Mouse (Mus musculus) C2C12 (cell line): Measurements from ENCODE around the gene Gfra1. TPM values are rescaled to one million over a fixed set of nuclear protein-coding genes. Genes with fewer than 3 reads are reported as not detected.

Source experiments
- H3K27me3 ChIP-seq: one replicate; pipeline ENCODE4 v1.6.1; 2011; ENCODE audit not compliant: control insufficient read depth, insufficient read depth, insufficient read length
- H3K36me3 ChIP-seq: one replicate; pipeline ENCODE4 v1.6.1; 2011; ENCODE audit not compliant: control insufficient read depth, insufficient read depth
- H3K4me3 ChIP-seq: one replicate; pipeline ENCODE4 v1.5.1; 2011; ENCODE audit warnings: mild to moderate bottlenecking, control low read depth; ENCODE audit not compliant: poor library complexity, insufficient read depth, severe bottlenecking
- H3K79me2 ChIP-seq: one replicate; pipeline ENCODE4 v1.6.1; 2011; ENCODE audit not compliant: control insufficient read depth, insufficient read depth
- H3K79me3 ChIP-seq: one replicate; pipeline ENCODE4 v1.6.1; 2011; ENCODE audit warnings: low read depth, control low read depth
- H3ac ChIP-seq: one replicate; pipeline ENCODE3; 2011; ENCODE audit warnings: low read depth; ENCODE audit not compliant: control insufficient read depth, insufficient read length
- CEBPB ChIP-seq: IDR thresholded peaks from one replicate; pipeline ENCODE4 v1.6.1; 2011; ENCODE audit warnings: low read depth, mild to moderate bottlenecking, control low read depth, moderate library complexity
- CTCF ChIP-seq: IDR thresholded peaks from one replicate; pipeline ENCODE4 v1.5.1; 2011; ENCODE audit not compliant: control insufficient read depth, insufficient read depth, insufficient read length
- FOSL1 ChIP-seq: IDR thresholded peaks from one replicate; pipeline ENCODE4 v1.8.0; 2011; ENCODE audit warnings: mild to moderate bottlenecking, low read length; ENCODE audit not compliant: poor library complexity, insufficient read depth, severe bottlenecking
- MAX ChIP-seq: IDR thresholded peaks from one replicate; pipeline ENCODE4 v1.6.1; 2011; ENCODE audit warnings: mild to moderate bottlenecking, control low read depth
- MYOD1 ChIP-seq: IDR thresholded peaks from one replicate; pipeline ENCODE4 v1.6.1; 2011; ENCODE audit warnings: low read depth; ENCODE audit not compliant: control insufficient read depth, insufficient read length
- MYOG ChIP-seq: IDR thresholded peaks from one replicate; pipeline ENCODE4 v1.6.1; 2011; ENCODE audit not compliant: control insufficient read depth, insufficient read length; ENCODE audit errors: extremely low read depth
- USF1 ChIP-seq: IDR thresholded peaks from one replicate; pipeline ENCODE4 v1.6.1; 2011; ENCODE audit warnings: low read depth, mild to moderate bottlenecking, control low read depth, moderate library complexity
- polyA plus RNA-seq: library from polyadenylated mRNA; unstranded; fragments of >200 nt; fragmentation: generic; extraction: Trizol; gene quantifications from one replicate; pipeline ENCODE4 v1.2.1, GENCODE M21; 2012; ENCODE audit warnings: missing spikeins

Gene Gfra1
- polyA plus RNA-seq, 1 experiment = 16.8 TPM

- TF ChIP-seq USF1 (peak; percentile 71), MAX (no peak)
- no peaks in the 10 kb centered on the region for H3K36me3 ChIP-seq
- H3K79me2 ChIP-seq = no peaks in the 10 kb centered on the region
- no peak overlapping the region for H3K4me3 ChIP-seq
- no peak overlapping the region for H3ac ChIP-seq
- H3K79me3 ChIP-seq = no peaks in the 10 kb centered on the region
- no peaks in the 10 kb centered on the region for H3K27me3 ChIP-seq
Measured at GRCm38 (mm10) chr19:58266600-58266999, 189.1 kb downstream of the Gfra1 start.

- Histone ChIP-seq H3K79me3 (no peaks in the 10 kb centered on the region), H3K4me3 (no peak overlapping the region), H3K36me3 (no peaks in the 10 kb centered on the region), H3K27me3 (no peaks in the 10 kb centered on the region), H3ac (no peak overlapping the region), H3K79me2 (no peaks in the 10 kb centered on the region)
- no peak for TF ChIP-seq CEBPB
- no peak for TF ChIP-seq FOSL1
- no peak for TF ChIP-seq MYOD1
- TF ChIP-seq CTCF = no peak
- no peak for TF ChIP-seq USF1
Measured at GRCm38 (mm10) chr19:58260934-58261333, 194.8 kb downstream of the Gfra1 start.

- Histone ChIP-seq H3K36me3 (no peaks in the 10 kb centered on the region), H3K79me2 (no peaks in the 10 kb centered on the region), H3K4me3 (no peak overlapping the region), H3ac (no peak overlapping the region), H3K79me3 (no peaks in the 10 kb centered on the region), H3K27me3 (no peaks in the 10 kb centered on the region)
- TF ChIP-seq FOSL1 (no peak), CEBPB (no peak), USF1 (no peak), CTCF (no peak), MYOD1 (no peak), MAX (no peak), MYOG (no peak)
Measured at GRCm38 (mm10) chr19:58259250-58259649, 196.5 kb downstream of the Gfra1 start.

- Histone ChIP-seq H3K79me2 (no peaks in the 10 kb centered on the region), H3K27me3 (no peaks in the 10 kb centered on the region), H3ac (no peak overlapping the region), H3K4me3 (no peak overlapping the region), H3K36me3 (no peaks in the 10 kb centered on the region), H3K79me3 (no peaks in the 10 kb centered on the region)
- TF ChIP-seq FOSL1 (no peak), CTCF (no peak), MAX (no peak), MYOD1 (no peak), USF1 (no peak), MYOG (no peak), CEBPB (no peak)
Measured at GRCm38 (mm10) chr19:58256485-58256884, 199.2 kb downstream of the Gfra1 start.

- TF ChIP-seq CEBPB = peak; percentile 21
- TF ChIP-seq FOSL1 = no peak
- Histone ChIP-seq H3K36me3 (no peaks in the 10 kb centered on the region), H3ac (no peak overlapping the region), H3K79me3 (no peaks in the 10 kb centered on the region), H3K27me3 (no peaks in the 10 kb centered on the region), H3K4me3 (no peak overlapping the region), H3K79me2 (no peaks in the 10 kb centered on the region)
Measured at GRCm38 (mm10) chr19:58255394-58255793, 200.3 kb downstream of the Gfra1 start.

GRCm38 (mm10) chr19:58254172-58254571 is 201.5 kb downstream of the Gfra1 start:
- no peaks in the 10 kb centered on the region for H3K27me3 ChIP-seq
- H3K79me2 ChIP-seq = no peaks in the 10 kb centered on the region
- no peaks in the 10 kb centered on the region for H3K79me3 ChIP-seq
- no peak overlapping the region for H3K4me3 ChIP-seq
- H3K36me3 ChIP-seq = no peaks in the 10 kb centered on the region
- TF ChIP-seq MAX = no peak
- no peak for TF ChIP-seq CTCF
- no peak for TF ChIP-seq MYOG
- TF ChIP-seq MYOD1 = no peak
- no peak for TF ChIP-seq USF1
- TF ChIP-seq FOSL1 = no peak
- TF ChIP-seq CEBPB = no peak
- H3ac ChIP-seq = no peak overlapping the region
